Mouse (Mus musculus) ES-E14 (cell line): ENCODE measurements around the gene Smagp. TPM values are rescaled to one million over a fixed set of nuclear protein-coding genes. Genes with fewer than 3 reads are reported as not detected.
A peak's percentile ranks its signal among the peaks of the same experiment; 100 is the strongest.
"Not testable (repeated sequence)": the region's sequence is repeated elsewhere in the genome, so short reads cannot be mapped to it uniquely, and the experiment has no call there.

ENCODE experiments used
- DNase-seq: peaks from one replicate; pipeline ENCODE4 v3.0.0-alpha.2; 2013; ENCODE audit warnings: low read depth, low spot score
- H3K27ac ChIP-seq: 2 replicates; pipeline ENCODE4 v1.5.1; 2012; ENCODE audit warnings: low read depth, mild to moderate bottlenecking, low read length, moderate library complexity, mixed read lengths; ENCODE audit not compliant: poor library complexity, insufficient read depth, severe bottlenecking
- H3K36me3 ChIP-seq: 2 replicates; pipeline ENCODE4 v1.6.1; 2012; ENCODE audit warnings: mild to moderate bottlenecking, low read length, moderate library complexity, mixed read lengths; ENCODE audit not compliant: control insufficient read depth, poor library complexity, insufficient read depth, severe bottlenecking
- H3K4me1 ChIP-seq, 2 experiments: fragments of 150-350 bp in 1 of 2; sonication (generic) in 1 of 2; 2 replicates each; pipeline ENCODE4 v1.6.1; 2012; ENCODE audit warnings: low read length in 2 of 2, mild to moderate bottlenecking in 1 of 2, mixed read lengths in 1 of 2; ENCODE audit not compliant: control insufficient read depth in 2 of 2, insufficient read depth in 2 of 2, poor library complexity in 1 of 2
- H3K4me3 ChIP-seq, 2 experiments: fragments of 150-350 bp in 1 of 2; sonication (generic) in 1 of 2; 2 replicates each; pipeline ENCODE4 v1.5.1; 2012; ENCODE audit warnings: low read length in 2 of 2, low read depth in 1 of 2, mild to moderate bottlenecking in 1 of 2, mixed read lengths in 1 of 2; ENCODE audit not compliant: insufficient read depth in 1 of 2, poor library complexity in 1 of 2, severe bottlenecking in 1 of 2
- H3K9ac ChIP-seq: 2 replicates; pipeline ENCODE4 v1.6.1; 2012; ENCODE audit warnings: low read depth, mild to moderate bottlenecking, low read length, mixed read lengths; ENCODE audit not compliant: poor library complexity, insufficient read depth, severe bottlenecking
- H3K9me3 ChIP-seq: fragments of 150-350 bp; sonication (generic); 2 replicates; pipeline ENCODE4 v1.6.1; 2012; ENCODE audit warnings: low read depth, mild to moderate bottlenecking, low read length; ENCODE audit not compliant: control insufficient read depth, insufficient read depth
- CHD2 ChIP-seq: IDR thresholded peaks from 2 replicates; pipeline ENCODE4 v1.6.1; 2014; ENCODE audit warnings: mild to moderate bottlenecking, low read depth, low read length, inconsistent platforms
- HCFC1 ChIP-seq: IDR thresholded peaks from 2 replicates; pipeline ENCODE4 v1.6.1; 2012; ENCODE audit warnings: low read length, inconsistent platforms, borderline replicate concordance; ENCODE audit not compliant: insufficient read depth
- MAFK ChIP-seq: IDR thresholded peaks from 2 replicates; pipeline ENCODE4 v1.6.1; 2014; ENCODE audit warnings: mild to moderate bottlenecking, low read depth, low read length, inconsistent platforms; ENCODE audit not compliant: insufficient read depth
- ZC3H11A ChIP-seq: IDR thresholded peaks from 2 replicates; pipeline ENCODE4 v1.6.1; 2012; ENCODE audit warnings: low read depth, mild to moderate bottlenecking, inconsistent platforms, low read length, borderline replicate concordance
- ZNF384 ChIP-seq: IDR thresholded peaks from 2 replicates; pipeline ENCODE4 v1.6.1; 2012; ENCODE audit warnings: low read depth, low read length, inconsistent platforms
- in situ Hi-C, 2 experiments: fragments of 600-800 bp; cut with MboI; formaldehyde crosslinking; loops; one replicate each; pipeline ENCODE4 v1.15.1; 2025; ENCODE audit warnings: low sequenced_read_pairs in 2 of 2, inconsistent platforms in 1 of 2; ENCODE audit not compliant: unreplicated experiment in 2 of 2
- total RNA-seq: library from RNA; depleted of rRNA; stranded (reverse); fragments of 300-350 nt; gene quantifications from 2 replicates; pipeline ENCODE4 v1.2.3, GENCODE M21; 2012

Smagp gene
- total RNA-seq, 1 experiment = 20.0 TPM

DNA sequence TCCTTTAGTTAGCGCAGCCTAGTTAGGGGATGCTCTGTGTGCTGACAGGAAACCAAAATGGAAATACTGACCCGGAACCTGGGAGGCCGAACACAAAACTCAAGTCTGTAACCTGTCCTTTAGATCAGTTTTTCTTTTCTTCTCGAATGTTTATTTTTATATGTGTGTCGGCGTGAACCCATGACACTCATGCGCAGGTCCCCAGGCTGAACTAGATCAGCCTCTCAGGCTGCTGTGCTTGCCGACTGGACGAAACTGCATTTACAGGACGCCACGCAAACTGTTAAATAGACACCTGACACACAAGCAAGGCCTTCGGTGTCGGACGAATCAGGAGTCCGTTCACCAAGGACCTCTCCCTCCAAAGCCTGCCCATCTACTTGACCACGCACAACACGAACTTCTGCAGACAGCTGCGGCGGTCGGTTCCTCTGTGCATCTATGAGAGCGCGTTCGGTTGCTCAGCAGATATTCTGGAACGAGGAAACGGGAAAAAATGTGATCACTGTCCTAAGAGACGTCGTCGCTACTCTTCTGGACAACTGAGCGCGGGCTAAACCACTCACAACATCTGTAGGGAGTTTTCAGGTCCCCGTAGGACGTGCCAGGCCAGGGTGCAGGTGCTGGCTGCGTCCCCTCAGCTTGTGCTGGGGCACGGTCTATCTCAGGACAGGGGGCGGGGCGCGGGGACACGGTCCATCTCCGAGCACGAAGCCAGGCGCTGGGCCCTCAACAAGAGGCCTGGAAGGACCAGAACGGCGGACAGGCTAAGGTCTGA, 22.3 kb downstream of the Smagp start:
- Histone ChIP-seq H3K4me1 (peaks cover 2 to 5% of the 10 kb centered on the region in 2 experiments), H3K27ac (no peak overlapping the region), H3K9ac (peak overlapping the region; percentile 72; the same call in 1 of the 2 replicates), H3K4me3 (peak overlapping the region; percentile 76), H3K36me3 (peaks cover 16% of the 10 kb centered on the region), H3K9me3 (no peaks in the 10 kb centered on the region)
- no peak for TF ChIP-seq MAFK
- TF ChIP-seq ZC3H11A = no peak
- TF ChIP-seq ZNF384 = no peak
- no peak for TF ChIP-seq HCFC1
- no peak for TF ChIP-seq CHD2
- in situ Hi-C loops = no loop called here
- no peak for DNase-seq

- in situ Hi-C loops = no loop called here
- H3K9me3 ChIP-seq = no peaks in the 10 kb centered on the region
- peak overlapping the region; percentile 32 to 41; a peak in 3 of 4 replicates for H3K4me3 ChIP-seq
- no peak overlapping the region for H3K27ac ChIP-seq
- H3K36me3 ChIP-seq = peaks cover 9% of the 10 kb centered on the region
- H3K4me1 ChIP-seq = peaks cover 3 to 5% of the 10 kb centered on the region in 2 experiments
- DNase-seq = peak; percentile 60
- peak overlapping the region; percentile 65 for H3K9ac ChIP-seq
- TF ChIP-seq ZC3H11A = peak; percentile 27; the same call in 1 of the 2 replicates
- no peak for TF ChIP-seq ZNF384
Measured at GRCm38 (mm10) chr15:100613584-100613983, 23.2 kb downstream of the Smagp start.

DNA sequence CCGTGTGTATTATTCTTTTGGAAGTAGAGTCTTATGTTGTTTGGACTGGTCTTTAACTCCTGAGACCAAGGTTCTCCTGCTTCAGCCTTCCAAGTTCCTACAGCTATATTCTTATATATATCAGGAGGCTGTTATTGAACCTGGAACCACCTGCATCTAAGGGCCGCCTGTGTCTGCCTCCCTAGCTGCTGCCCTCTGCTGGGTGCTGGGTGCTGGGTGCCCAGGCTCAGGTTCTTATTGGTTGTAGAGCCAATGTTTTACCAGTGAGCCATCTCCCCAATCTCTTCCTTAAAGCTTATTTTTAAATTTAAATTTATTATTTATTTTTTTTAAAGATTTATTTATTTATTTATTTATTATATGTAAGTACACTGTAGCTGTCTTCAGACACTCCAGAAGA, 24.3 kb downstream of the Smagp start:
- H3K27ac ChIP-seq = no peak overlapping the region
- peaks cover 3 to 5% of the 10 kb centered on the region in 2 experiments for H3K4me1 ChIP-seq
- H3K36me3 ChIP-seq = peaks cover under 1% of the 10 kb centered on the region; the same call in 1 of the 2 replicates
- no peak overlapping the region for H3K4me3 ChIP-seq
- in situ Hi-C loops = no loop called here
- no peak for DNase-seq
- no peak for TF ChIP-seq CHD2
- H3K9me3 ChIP-seq = no peaks in the 10 kb centered on the region
- H3K9ac ChIP-seq = no peak overlapping the region

DNA sequence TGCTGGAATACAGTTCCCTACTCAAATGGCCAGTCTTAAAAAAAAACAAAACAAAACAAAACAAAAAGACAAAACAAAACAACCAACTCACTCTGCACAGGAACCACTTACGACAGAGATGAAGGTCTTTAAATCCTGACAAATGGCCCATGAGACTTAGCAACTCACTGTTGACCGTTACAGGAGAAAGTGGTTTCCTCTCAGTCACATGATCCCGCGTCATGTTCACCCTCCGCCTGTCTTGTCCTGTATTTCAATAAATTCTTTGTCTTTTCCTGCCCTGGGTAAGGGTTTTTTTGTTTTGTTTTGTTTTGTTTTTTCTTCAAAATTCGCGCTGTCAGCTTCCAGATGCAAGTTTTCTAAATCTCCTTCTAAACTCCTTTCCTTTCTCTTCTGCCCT, 24.8 kb downstream of the Smagp start:
- in situ Hi-C loops = no loop called here
- no peak overlapping the region for H3K4me3 ChIP-seq
- TF ChIP-seq HCFC1 (no peak), ZC3H11A (no peak), CHD2 (no peak), ZNF384 (no peak), MAFK (no peak)
- H3K36me3 ChIP-seq = no peaks in the 10 kb centered on the region
- no peak overlapping the region for H3K27ac ChIP-seq
- peaks cover 3 to 4% of the 10 kb centered on the region in 2 experiments for H3K4me1 ChIP-seq
- DNase-seq = no peak
- no peaks in the 10 kb centered on the region for H3K9me3 ChIP-seq
- H3K9ac ChIP-seq = no peak overlapping the region

- H3K4me1 ChIP-seq, H3K36me3 ChIP-seq, in situ Hi-C loops, DNase-seq, H3K9me3 ChIP-seq, H3K4me3 ChIP-seq, H3K27ac ChIP-seq, H3K9ac ChIP-seq: not testable (repeated sequence)
Measured at GRCm38 (mm10) chr15:100606677-100607076, 30.1 kb downstream of the Smagp start.
